Mouse (Mus musculus) hematopoietic multipotent progenitor cell, adult 10-12 weeks (in vitro differentiated cells): ENCODE results near the gene Ctnnd2. TPM values are rescaled to one million over a fixed set of nuclear protein-coding genes. Genes with fewer than 3 reads are reported as not detected.

Source experiments
- polyA plus RNA-seq: library from polyadenylated mRNA; stranded (reverse); fragments of >175 nt; gene quantifications from 2 replicates; pipeline ENCODE4 v1.2.3, GENCODE M21; 2012; ENCODE audit warnings: low replicate concordance

Gene Ctnnd2
- 9.7 and 19.5 TPM in 2 replicates for polyA plus RNA-seq

GRCm38 (mm10) chr15:30172391-30173281, at the start of gene Ctnnd2:
Gene Ctnnd2, plus strand, starts transcription at chr15:30172593.

